Mouse (Mus musculus) lung, postnatal 36 days (tissue): ENCODE measurements around the gene Ccpg1os.
A peak's percentile ranks its signal among the peaks of the same experiment; 100 is the strongest.

Experiments
- DNase-seq: peaks from one replicate; pipeline ENCODE4 v3.0.0; 2022; ENCODE audit warnings: mixed read lengths

Gene Ccpg1os

GRCm38 (mm10) chr9:72985250-72986220 lies at the start of gene Ccpg1os, which contains the start of gene Ccpg1:
Ccpg1os (minus strand) TSS chr9:72985382.
Ccpg1 (plus strand) TSS chr9:72985429.
- DNase-seq = peak; percentile 98

DNA sequence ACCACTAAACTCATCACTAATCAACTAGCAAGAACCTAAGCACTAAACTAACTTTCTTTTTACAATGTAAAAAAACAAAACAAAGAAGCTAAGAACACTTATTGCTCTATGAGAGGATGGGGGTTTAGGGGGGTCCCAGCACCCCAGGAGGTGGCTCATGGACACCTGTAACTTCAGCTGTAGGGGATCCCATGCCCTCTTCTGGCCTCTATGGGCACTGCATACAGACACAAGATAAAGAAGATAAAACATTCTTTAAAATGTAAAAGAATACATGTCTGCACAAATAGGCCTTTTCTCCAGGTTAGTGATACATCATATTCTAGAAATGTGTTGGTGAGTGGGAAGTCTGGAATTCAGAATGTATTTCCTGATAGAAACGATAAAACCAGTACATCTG lies 48.2 kb upstream of the Ccpg1os start:
- no peak for DNase-seq

DNA sequence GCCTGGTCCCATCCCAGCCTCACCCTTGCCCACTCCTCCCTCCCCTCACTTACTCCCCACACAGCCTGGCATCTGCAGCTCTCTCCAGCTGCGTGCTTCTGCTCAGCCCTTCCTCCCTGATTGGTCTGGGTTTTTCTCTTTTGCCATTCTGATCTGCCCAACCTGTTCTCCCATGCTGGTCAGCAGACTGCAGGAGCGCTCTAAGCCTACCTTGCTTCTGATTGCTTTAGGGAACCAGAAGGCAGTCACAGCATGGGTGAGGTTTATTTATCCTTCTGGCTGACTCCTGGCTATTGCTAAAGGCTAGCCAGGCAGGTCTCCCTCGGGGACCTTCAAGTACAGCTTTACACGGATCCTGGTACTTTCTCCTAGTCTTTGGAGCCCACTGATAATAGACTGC lies 46.2 kb upstream of the Ccpg1os start:
- DNase-seq = no peak

DNA sequence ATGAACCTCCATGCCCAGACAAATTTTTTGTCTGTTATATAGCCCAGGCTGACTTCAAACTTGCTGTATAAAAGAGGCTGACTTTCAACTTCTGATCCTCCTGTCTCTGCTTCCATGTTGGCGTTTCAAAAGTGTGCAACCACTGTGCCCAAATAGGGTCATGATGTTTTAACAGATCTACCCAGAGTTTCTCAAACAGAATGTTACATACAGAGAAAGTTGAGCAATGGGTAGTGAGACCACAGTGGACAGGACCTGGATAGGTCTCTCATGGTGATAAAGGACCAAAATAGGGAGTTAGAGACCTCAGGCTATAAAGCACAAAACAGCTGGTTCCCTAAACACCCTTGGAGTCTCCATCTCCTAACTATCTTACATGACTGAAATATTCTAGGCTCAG lies 45.3 kb upstream of the Ccpg1os start:
- no peak for DNase-seq

DNA sequence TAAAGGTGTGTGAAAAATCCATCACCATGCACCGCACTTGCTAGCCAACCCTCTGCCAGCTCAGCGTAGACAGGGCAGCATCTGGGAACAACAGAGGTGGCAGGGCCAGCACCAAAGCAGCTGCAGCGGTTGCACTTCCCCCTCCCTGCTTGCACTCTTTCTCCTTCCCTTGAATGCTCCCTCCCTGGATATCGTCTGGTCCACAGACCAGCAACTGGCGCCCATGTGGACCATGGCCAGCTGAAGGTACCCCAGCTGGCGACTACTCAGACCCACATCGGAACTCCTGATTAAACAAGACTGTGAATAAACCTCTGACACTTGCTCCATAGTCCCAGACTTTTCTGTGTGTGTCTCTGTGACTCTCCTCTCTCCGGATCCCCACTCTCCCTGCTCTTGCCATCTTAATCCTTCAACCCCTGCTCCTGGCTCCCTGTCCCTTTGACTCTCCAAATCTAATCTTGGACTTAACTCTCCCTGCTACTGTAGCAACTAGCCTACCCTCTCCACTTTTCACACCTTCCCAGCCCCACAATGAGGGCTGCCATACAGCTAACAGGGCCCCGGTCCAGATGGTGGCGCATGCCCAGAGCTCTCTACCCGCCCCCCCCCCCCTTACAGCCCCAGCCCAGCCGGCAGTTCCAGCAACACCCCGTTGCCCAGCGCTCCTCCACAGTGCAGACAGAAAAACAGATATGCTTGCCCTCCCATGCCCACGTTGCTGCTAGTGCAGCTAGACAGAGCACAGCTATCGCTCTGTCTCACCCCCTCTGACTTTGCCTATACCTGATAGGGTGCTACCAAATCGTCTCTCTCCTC lies 40.8 kb upstream of the Ccpg1os start:
- no peak for DNase-seq

DNA sequence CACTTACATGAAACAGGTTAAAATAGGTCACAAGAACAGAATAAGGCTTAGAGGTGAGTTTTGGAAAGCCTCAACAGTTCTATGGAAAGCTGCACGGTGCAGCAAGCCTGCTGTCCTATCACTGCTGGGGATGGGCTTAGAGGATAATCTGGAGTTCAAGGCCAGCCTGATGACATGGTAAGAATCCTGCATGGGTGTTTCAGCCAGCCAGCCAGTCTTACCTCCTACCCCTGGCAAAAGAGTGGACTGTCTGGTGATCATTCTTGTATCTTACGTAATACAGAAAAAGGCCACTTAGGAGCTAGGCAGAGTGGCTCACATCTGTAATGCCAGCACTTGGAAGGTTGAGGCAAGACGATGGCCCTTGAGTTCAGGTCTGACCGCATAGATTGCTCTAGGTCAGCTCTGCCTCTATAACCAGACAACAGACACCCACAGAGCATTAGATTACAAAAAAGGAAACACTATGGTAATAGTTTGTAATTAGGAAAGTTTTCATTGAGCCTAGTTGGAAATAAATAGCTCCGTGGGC lies 35.5 kb upstream of the Ccpg1os start:
- DNase-seq = peak; percentile 43

- peak; percentile 75 for DNase-seq
Measured at GRCm38 (mm10) chr9:73019841-73020240, 34.7 kb upstream of the Ccpg1os start.

DNA sequence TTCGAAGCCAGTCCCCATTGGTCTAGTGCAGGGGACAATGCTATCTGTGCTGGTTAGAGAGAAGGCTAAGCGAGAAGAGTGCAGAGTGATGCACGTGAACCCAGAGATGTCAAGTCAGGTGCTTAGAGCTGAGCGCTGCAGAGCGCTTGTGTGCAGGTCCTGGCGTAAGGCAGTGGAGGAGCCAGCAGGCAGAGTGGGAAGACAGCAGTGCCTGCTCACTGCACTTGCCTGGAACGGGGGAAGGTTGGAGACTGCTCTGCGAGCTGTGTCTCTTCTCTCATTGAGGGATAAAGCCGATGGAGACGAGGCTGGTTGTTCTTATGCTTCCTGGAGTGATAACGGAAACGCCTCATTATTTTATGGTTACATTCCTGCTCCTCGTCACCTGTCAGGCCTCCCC lies 29.5 kb upstream of the Ccpg1os start:
- no peak for DNase-seq

- no peak for DNase-seq
Measured at GRCm38 (mm10) chr9:73012629-73013028, 27.4 kb upstream of the Ccpg1os start.

DNA sequence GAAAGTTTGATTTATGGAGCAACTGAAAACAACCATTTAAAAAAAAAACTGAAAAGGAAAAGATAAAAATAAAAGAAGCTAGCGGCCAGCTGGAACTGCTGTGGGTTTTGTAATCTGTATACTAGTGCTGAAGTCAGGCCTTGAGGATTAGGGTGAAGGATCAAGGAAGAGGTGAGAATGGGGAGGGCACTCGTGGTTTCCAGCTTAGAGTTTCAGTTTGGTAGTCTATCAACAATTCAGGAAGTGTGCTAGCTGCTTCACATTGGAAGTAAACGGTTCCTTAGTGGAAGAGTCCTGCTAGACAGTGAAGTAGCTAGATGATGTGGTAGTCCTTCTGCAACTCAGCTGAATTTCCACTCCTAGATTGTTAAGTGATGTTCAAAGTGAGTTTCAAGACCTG lies 23.2 kb upstream of the Ccpg1os start:
- no peak for DNase-seq

DNA sequence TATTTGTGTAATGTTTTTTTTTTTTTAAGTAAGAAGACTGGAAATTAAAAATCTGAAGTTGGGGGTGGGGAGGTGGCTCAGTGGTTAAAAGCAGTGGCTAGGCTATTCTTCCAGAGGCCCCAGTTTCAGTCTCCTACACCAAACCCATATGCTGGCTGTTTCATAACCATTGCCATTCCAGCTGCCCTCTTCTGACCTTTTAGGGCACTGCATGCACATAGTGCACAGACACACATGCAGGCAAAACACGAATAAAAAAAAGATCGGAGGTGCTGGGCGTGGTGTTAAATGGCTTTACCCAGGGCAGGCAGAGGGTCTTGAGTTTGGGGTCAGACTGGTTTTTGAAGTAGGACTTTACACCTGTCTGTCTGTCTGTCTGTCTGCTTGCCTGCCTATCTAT lies 21.0 kb upstream of the Ccpg1os start:
- DNase-seq = peak; percentile 10

GRCm38 (mm10) chr9:73005106-73005505 lies 19.9 kb upstream of the Ccpg1os start:
- no peak for DNase-seq

GRCm38 (mm10) chr9:73004076-73004475 lies 18.9 kb upstream of the Ccpg1os start:
- peak; percentile 64 for DNase-seq

DNA sequence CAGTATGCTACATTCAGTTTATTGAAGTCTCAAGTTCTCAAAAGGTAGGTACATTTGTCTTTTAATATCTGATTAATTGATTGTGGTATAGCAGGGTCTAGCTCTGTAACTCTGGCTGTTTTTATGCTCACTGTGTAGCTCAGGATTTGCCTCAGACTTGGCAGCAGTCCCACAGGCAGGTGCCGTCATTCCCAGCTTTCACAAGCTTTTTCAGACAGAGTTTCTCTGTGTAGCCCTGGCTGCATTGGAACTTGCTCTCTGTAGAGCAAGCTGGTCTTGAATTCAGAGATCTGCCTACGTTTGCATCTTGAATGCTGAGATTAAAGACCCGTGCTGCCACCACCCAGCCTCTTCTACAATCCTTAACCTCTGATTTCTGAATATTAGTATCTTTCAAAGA lies 17.0 kb upstream of the Ccpg1os start:
- no peak for DNase-seq

- DNase-seq = peak; percentile 9
Measured at GRCm38 (mm10) chr9:73001314-73002011, 16.3 kb upstream of the Ccpg1os start.

GRCm38 (mm10) chr9:73000487-73000886 lies 15.3 kb upstream of the Ccpg1os start:
- DNase-seq = no peak

GRCm38 (mm10) chr9:72996806-72997205 lies 11.6 kb upstream of the Ccpg1os start:
- DNase-seq = no peak

DNA sequence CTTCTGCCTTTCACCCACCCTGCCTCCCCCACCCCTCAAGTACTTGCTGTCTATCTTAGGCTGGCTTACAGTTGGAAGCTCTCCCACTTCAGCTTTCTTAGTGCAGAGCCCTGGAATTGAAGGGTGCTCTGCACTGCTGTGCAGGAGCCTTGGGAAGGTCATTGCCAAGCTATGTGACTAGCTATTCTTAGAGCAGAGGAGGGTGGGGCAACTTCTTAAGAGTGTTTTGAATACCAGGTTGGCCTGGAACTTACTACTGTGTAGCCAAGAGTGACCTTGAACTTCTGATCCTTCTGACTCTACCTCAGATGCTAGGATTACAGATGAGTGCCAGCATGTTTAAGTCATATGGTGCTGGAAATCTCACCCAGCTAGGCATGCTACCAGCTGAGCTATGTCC lies 11.0 kb upstream of the Ccpg1os start:
- DNase-seq = no peak

GRCm38 (mm10) chr9:72992576-72992975 lies 7.4 kb upstream of the Ccpg1os start:
- no peak for DNase-seq

GRCm38 (mm10) chr9:72991420-72991819 lies 6.2 kb upstream of the Ccpg1os start:
- no peak for DNase-seq

DNA sequence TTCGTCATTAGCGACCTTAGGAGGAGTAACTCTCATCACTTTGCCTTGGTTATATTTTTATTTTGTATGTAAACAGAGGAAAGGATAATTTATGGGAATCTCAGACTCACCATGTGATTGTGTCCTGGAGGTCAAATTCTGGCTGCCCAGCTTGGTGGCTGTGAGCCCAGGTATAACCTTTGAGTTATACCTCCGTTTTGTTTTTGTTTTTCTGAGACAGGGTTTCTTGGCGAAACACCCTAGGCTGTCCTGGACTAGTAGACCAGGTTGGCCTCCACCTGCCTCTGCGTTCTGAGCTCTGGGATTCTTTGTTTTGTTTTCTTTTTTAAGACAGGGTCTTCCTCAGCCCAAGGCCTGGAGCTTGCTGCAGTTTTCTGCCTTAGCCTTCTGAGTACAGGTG lies 3.5 kb upstream of the Ccpg1os start:
- no peak for DNase-seq

DNA sequence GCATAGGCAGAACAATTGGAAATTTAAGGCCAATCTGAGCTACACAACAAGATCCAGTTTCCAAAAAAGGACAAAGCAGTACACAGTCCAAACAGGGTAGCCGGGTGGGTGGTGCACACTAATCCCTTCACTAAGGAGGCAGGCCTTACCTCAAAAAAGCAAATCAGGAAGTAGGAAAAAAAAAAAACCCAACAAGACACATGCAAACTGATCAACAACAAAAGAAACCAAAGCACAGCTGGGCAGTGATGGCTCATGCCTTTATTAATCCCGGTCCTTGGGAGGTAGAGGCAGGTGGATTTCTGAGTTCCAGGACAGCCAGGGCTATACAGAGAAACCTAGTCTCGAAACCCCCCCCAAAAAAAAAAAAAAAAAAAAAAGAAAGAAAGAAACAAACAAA lies 2.5 kb upstream of the Ccpg1os start:
- DNase-seq = no peak

- DNase-seq = no peak
Measured at GRCm38 (mm10) chr9:72983066-72983465, 2.1 kb downstream of the Ccpg1os start.
